Comparison of ENCODE assay signal across 13 mouse cellular contexts in genomic region chr3:65884571-65885011, GRCm38 (mm10).
DNase-seq lines count a peak whose midpoint lies in the region; ATAC-seq and TF ChIP-seq lines count a peak whose summit lies in the region.
"Had no signal": no experiment of that assay in that cellular context is flagged by ENCODE, and none has a peak within 500 bp of the region (broad histone marks: within the 10 kb centered on the region; RNA-seq: fewer than 3 reads in every experiment).

No protein-coding gene starts in this region.

- TF ChIP-seq CTCF in left cerebral cortex, adult 2 months (IDR thresholded peaks at IDR 0.05) = no peak

- H3K4me3 ChIP-seq in left cerebral cortex, adult 2 months = no peak overlapping the region
- H3K4me3 ChIP-seq: limb, embryonic 13.5 days; neural tube, embryonic 13.5 days had no signal

- ATAC-seq in cerebellum, adult (ENCODE audit: insufficient number of reproducible peaks, low FRiP score, low TSS enrichment) = peak; percentile 93
- no peak for ATAC-seq in erythroblast, adult 5-6 weeks (replicated peaks; ENCODE audit: low FRiP score, poor library complexity, severe bottlenecking)
- ATAC-seq: intestine, postnatal 0 days had no signal

- no peak for DNase-seq in cerebellum, postnatal 4 days (ENCODE audit: low spot score in 2 of 2)
- DNase-seq in cerebellum, adult 9-10 months = peak; percentile 71
- peak; percentile 74 to 75 for DNase-seq in left cerebral cortex, adult 2 months (ENCODE audit: extremely low spot score in 1 of 2, low spot score in 2 of 2)
- peak; percentile 48 to 79 for DNase-seq in lung, postnatal 4 days
- no peak for DNase-seq in adrenal gland, adult 8-10 months
- DNase-seq in thymus, postnatal 14 days = no peak
- DNase-seq: gastrocnemius, postnatal 36 days; heart, postnatal 36 days had no signal

- no peak overlapping the region for H3K27ac ChIP-seq in left cerebral cortex, adult 2 months
- H3K27ac ChIP-seq: limb, embryonic 13.5 days; neural tube, embryonic 13.5 days had no signal

- intact Hi-C loops in left cerebral cortex, adult 2 months (cut with DNase I) = loop anchor here (1.0 to 10.0 kb wide), 4 partner anchors 15 to 770 kb away; no protein-coding TSS in a partner anchor

Comparison
In these comparisons a context has a peak if more than half of its experiments do, and no peak if none do; other contexts are left out.
1. DNase-seq: peak in cerebellum, adult 9-10 months (single experiment), left cerebral cortex, adult 2 months (2 of 2) and lung, postnatal 4 days (2 of 2); none in cerebellum, postnatal 4 days (0 of 2), adrenal gland, adult 8-10 months (single experiment) and thymus, postnatal 14 days (single experiment).